Mouse (Mus musculus) kidney, adult 11 months (tissue): ENCODE measurements around the gene Osbpl3.
A peak's percentile ranks its signal among the peaks of the same experiment; 100 is the strongest.

Source experiments
- DNase-seq: peaks from one replicate; pipeline ENCODE4 v3.0.0; 2022

Gene Osbpl3

DNA sequence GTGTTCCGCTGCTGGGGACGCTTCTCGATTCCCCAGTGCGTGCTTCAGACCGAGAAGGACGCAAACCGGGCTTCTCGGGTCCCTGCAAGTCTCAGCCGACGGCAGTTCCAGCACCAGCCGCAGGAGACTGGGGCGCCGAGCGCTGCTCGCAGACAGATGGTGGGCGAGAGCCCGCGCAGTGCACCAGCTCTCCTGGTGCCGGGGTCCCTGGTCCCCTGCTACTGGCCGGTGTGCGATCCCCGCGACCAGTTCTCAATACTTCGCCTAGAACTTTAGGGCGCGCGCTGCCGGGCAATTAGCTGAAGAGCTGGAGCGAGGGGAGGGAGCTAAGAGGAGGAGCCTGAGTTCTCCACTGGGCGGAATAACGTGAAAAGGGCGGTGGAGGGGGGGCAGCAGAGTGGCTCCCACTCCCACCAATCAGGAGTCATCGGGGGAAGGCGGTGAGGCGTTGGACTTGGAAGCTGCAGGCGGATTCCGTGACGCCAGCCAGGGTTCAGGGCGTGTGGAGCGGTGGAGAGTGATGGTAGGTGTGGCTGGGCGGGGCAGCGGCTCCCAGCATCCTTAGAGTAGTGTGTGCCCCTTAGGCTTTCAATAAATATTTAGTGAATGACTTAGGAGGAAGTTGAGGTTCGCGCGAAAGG, at the start of gene Osbpl3:
Gene Osbpl3, minus strand, starts transcription at position 373 of the 641 bp plus-strand sequence.
- peak; percentile 97 for DNase-seq

- no peak for DNase-seq
Observed at GRCm38 (mm10) chr6:50505531-50505930, 49.5 kb upstream of the Osbpl3 start.

DNA sequence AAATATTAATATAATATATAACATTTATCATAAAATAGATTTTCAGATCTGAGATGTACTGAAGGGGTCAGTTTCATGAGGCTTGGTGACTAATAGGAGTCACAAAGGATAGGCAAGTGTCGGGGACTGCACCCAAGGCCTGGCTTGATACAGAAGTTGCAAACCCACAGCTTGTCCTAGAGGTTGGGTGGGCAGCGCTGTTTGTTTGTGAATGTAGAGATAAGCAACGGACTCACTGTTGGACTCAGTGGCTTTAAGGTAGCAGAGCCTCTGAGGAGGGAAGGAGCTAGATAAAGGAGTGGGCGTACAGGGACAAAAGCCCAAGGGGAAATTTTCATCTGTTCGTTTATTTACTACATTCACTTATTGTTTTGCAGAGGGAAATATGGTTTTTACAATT, 48.7 kb upstream of the Osbpl3 start:
- DNase-seq = no peak

DNA sequence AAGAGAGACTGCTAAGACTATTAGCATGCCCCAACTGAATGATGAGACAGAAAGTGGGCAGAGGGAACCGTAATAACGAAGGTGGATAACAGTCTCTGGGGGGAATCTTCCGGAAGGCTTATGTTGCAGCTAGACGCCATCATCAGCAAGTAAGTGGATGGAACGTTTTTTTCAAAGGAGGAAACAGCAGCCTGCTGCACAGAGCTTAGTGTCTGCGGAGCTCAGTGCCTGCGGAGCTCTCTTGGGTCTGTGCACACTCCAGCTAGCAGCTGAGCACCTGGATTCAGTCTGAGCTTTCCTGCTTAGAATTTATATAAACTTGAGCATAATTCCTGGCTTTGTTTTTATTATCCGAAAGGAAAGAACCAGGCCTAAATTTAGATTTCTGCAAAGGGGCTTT, 47.8 kb upstream of the Osbpl3 start:
- no peak for DNase-seq

- DNase-seq = no peak
Observed at GRCm38 (mm10) chr6:50503031-50503430, 47.0 kb upstream of the Osbpl3 start.

GRCm38 (mm10) chr6:50498346-50498745, 42.3 kb upstream of the Osbpl3 start:
- no peak for DNase-seq

GRCm38 (mm10) chr6:50490519-50490918, 34.5 kb upstream of the Osbpl3 start:
- DNase-seq = no peak

DNA sequence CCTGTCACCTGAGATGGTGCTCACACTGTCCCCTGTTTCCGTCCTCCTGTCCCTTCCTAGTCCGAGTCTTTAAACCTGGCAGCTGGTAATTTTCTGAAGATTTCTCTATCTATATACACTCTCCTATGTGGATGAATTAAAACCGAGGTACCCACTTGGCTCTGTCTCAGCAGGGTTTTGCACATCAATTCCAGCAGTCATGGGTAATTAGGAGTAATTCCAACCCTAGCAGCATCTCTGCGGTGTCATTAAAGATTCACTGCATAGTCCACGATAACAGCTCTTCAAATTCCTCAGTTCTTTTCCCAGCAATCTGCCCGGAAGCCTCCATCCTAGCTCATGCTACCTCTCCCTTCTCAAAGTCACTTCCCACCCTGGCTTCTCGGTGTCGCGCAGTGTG, 33.4 kb upstream of the Osbpl3 start:
- DNase-seq = no peak

- DNase-seq = no peak
Observed at GRCm38 (mm10) chr6:50486035-50486902, 30.3 kb upstream of the Osbpl3 start.

DNA sequence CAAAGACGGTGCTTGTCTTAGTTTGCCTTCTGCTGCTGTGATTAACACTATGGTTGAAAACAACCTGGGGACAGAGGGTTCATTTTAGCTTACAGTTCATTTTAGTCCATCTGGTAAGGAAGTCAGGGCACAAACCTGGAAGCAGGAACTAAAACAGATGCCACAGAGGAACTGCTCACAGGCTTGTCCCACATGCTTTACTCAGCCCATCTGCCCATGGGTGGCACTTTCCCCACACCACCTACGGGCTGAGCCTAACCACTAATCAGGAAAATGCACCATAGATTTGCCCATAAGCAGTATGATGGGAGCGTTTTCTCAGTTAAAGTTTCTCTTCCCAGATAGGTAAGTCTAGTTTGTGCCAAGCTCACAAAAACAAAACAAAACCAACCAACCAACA, 27.4 kb upstream of the Osbpl3 start:
- no peak for DNase-seq

GRCm38 (mm10) chr6:50481460-50481859, 25.5 kb upstream of the Osbpl3 start:
- no peak for DNase-seq

DNA sequence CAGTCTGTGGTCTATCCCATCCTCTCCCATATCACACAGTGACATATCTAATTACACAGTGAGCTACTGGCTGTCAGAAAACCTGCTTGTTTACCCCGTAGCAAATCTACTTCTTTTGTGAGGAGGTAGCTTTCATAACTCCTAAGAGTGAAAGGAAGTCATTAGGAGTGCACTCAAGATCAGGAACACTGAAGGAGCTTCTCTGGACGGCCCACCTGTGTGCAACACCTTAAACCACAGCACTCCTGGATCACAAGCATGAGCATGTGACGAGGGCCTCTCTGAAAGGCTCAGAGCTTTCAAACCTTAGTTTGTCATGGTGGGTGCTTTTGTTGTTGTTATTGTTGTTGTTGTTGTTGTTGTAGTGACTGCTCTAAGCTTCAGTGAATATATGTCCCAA, 10.4 kb upstream of the Osbpl3 start:
- DNase-seq = no peak

- DNase-seq = peak; percentile 66
Observed at GRCm38 (mm10) chr6:50464690-50465485, 8.9 kb upstream of the Osbpl3 start.

GRCm38 (mm10) chr6:50462026-50462425, 6.0 kb upstream of the Osbpl3 start:
- no peak for DNase-seq

DNA sequence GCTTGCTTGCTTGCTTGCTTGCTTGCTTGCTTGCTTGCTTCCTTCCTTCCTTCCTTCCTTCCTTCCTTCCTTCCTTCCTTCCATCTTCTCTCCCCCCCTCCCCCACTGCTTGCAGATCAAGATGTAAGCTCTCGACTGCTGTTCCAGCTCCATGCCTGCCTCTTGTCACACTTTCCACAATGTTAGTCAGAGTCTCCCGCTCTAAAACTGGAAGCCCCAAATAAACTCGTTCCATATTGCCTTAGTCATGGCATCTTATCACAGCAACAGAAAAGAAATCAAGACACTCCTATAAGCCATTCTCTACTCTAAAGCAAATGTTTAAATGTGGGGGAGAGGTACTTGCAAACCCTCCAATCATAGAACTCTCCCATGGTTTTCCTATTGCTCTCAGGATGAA, 5.6 kb upstream of the Osbpl3 start:
- no peak for DNase-seq

DNA sequence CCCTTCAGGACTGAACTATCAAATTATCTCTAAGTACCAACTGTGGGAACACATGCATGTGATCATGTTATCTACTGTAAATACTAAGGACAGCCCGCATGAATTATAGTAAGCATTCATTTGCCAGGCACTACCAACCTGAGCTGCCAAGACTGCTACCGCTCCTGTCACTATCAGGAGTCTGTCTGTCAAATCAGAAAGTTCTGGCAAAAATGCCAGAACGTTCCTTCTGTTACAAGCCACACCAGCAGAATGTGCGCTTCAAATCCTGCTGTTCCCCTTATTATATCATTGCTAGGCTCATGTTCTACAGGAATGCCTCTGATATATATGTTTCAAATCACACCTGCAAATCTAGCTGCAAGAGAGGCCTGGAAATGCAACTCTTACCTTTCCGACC, 4.6 kb upstream of the Osbpl3 start:
- DNase-seq = no peak

DNA sequence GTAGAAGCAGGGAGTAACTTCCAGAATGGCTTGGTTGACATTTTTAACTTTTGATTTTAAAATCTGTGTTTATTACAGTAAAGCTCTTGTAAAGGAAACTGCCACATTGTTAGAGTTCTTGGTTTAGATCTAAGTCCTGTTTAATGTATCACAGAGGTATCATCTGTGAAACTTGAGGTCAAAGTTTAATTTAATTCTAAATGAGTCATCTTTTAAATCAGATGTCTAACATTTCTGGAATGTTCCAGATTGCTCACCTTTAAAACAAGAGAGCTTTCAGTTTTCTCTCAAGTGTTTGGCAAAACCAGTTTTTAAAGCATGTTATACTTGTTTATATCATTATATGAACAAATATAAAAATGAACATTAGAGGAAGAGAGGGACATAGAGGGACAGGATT, 4.2 kb upstream of the Osbpl3 start:
- DNase-seq = no peak

GRCm38 (mm10) chr6:50459271-50459670, 3.3 kb upstream of the Osbpl3 start:
- no peak for DNase-seq

DNA sequence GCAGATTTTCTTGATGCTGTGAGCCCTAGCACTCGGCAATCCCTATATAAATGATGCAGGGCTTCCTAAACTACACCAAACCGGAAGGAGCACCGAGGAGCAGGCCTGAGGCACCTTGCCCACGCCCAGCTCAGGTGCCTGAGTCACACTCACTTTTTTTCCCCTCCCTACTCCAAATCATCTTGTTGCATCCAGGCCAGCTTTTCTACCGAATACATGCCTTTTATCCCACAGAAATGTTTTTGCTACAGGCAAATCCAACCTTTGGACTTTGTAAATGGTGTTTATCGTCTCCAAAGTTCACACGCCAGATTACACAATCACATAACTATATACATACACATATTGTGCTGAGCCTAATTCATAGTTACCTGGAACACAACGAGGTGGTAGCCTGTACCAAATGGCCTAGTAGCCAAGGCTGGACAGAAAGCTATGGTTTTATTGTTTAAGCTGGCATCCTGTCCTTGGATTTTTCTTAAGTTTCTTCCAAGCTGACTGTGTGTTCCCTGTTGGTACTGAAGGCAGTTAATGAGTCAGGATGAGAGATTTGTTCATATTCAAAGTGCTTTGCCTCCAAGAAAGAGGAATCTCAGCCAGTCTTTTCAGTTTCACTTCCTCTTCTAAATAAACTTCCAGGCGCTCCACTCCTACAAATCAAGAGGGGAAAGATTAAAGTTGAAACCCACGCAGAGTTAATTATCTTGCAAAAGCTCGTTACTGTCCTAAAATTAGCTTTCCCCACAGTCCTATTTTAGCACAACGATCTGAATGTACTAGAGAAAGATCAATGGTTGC, 1.7 kb upstream of the Osbpl3 start:
- DNase-seq = no peak

DNA sequence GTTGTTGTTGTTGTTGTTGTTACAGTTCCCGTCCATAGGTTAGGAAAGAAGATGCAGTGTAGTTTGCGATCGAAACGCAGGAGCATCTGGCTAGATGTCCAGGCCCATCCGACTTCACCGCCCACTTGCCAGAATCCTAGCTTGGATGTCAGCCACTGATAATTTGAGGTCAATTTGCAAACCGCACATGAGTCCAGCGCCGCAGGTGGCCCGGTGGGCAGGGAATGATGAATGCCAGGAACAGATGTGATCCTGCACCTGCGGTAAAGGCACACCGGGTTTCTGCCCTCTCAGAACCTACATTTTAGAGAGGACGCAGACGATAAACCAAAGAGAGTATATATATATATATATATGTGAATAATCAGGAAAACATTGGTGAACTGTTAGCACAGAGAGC, 705 bp upstream of the Osbpl3 start:
- DNase-seq = no peak

DNA sequence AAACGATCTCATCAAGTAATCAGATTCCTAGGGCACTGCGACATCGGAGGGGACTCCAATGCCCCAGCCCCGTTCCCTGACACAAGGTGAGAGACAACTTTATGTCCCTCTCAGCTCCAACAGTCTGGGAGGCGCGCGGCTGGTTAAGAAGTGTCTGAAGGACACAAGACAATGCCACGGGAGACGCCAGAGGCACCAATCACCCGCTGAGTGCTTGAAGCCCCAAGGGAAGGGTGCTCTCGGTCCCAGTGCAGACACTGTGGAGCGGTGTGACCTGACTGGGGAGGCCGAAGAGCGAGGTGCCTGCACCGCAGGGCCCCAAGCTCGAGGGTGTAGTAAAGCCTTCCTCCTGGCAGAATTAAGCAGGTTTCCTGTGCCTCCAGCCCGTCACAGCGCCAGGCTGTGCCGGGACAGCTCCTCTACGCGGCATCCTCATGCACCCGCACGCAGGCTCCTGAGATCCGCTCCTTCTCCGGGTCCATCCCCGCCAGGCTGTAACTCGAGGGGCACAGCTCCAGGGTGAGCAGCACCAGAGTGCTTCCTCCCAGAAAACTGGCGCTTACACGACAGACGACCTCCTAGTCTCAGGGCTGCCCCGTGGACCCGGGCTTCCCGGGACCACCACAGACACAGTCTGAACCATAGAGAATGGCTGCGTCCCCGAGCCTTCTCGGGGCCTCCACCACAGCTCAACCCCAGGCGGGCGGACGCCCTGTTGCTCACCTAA, 736 bp downstream of the Osbpl3 start:
- DNase-seq = peak; percentile 44

- no peak for DNase-seq
Observed at GRCm38 (mm10) chr6:50453651-50454050, 2.4 kb downstream of the Osbpl3 start.
